Mouse (Mus musculus) embryonic facial prominence, embryonic 14.5 days (tissue): ENCODE results near the gene Fuca2. TPM values are rescaled to one million over a fixed set of nuclear protein-coding genes. Genes with fewer than 3 reads are reported as not detected.
A peak's percentile ranks its signal among the peaks of the same experiment; 100 is the strongest.

Experiments
- ATAC-seq: fragments of 200-750 bp; cut with Nextera tagmentation; 2 replicates; pipeline ENCODE4 v1.8.0; 2017; ENCODE audit warnings: low read depth, moderate number of reproducible peaks, moderate TSS enrichment
- DNase-seq: peaks from one replicate; pipeline ENCODE4 v3.0.0-alpha.2; 2015; ENCODE audit warnings: low spot score
- H3K27ac ChIP-seq: fragments of 300-500 bp; sonication (generic); replicated peaks from 2 replicates; pipeline ENCODE4 v1.5.1; 2014; ENCODE audit warnings: low read depth, mild to moderate bottlenecking, low read length, moderate library complexity
- H3K27me3 ChIP-seq: fragments of 300-500 bp; sonication (generic); replicated peaks from 2 replicates; pipeline ENCODE4 v1.6.1; 2014; ENCODE audit warnings: low read length; ENCODE audit not compliant: control insufficient read depth, insufficient read depth
- H3K36me3 ChIP-seq: fragments of 300-500 bp; sonication (generic); 2 replicates; pipeline ENCODE4 v1.6.1; 2014; ENCODE audit warnings: low read length, mixed read lengths; ENCODE audit not compliant: control insufficient read depth, insufficient read depth
- H3K4me1 ChIP-seq: fragments of 300-500 bp; sonication (generic); 2 replicates; pipeline ENCODE4 v1.6.1; 2014; ENCODE audit warnings: antibody characterized with exemption, low read length; ENCODE audit not compliant: control insufficient read depth, insufficient read depth
- H3K4me2 ChIP-seq: fragments of 300-500 bp; sonication (generic); 2 replicates; pipeline ENCODE4 v1.6.1; 2014; ENCODE audit warnings: low read depth, mild to moderate bottlenecking, low read length, moderate library complexity, mixed read lengths
- H3K4me3 ChIP-seq: fragments of 300-500 bp; sonication (generic); 2 replicates; pipeline ENCODE4 v1.5.1; 2014; ENCODE audit warnings: low read depth, mild to moderate bottlenecking, low read length
- H3K9ac ChIP-seq: fragments of 300-500 bp; sonication (generic); 2 replicates; pipeline ENCODE4 v1.6.1; 2014; ENCODE audit warnings: low read depth, mild to moderate bottlenecking, low read length, moderate library complexity, mixed read lengths
- H3K9me3 ChIP-seq: fragments of 300-500 bp; sonication (generic); 2 replicates; pipeline ENCODE4 v1.6.1; 2016; ENCODE audit warnings: low read length; ENCODE audit not compliant: control insufficient read depth
- WGBS: fragments of 180-500 bp; shearing (Covaris S2); extraction: QIAGEN DNeasy Blood & Tissue Kit; methylation state at CpG from one replicate; pipeline ENCODE4 v1.1.7; 2014; 5-methylcytosine and 5-hydroxymethylcytosine counted together
- polyA plus RNA-seq: library from polyadenylated mRNA; unstranded; fragments of >200 nt; fragmentation: Nextera tagmentation; extraction: Ambion mirVana; gene quantifications from 2 replicates; pipeline ENCODE4 v1.2.1, GENCODE M21; 2014

Fuca2 gene
- polyA plus RNA-seq, 1 experiment from 2014 or later, result 63.4 TPM

DNA sequence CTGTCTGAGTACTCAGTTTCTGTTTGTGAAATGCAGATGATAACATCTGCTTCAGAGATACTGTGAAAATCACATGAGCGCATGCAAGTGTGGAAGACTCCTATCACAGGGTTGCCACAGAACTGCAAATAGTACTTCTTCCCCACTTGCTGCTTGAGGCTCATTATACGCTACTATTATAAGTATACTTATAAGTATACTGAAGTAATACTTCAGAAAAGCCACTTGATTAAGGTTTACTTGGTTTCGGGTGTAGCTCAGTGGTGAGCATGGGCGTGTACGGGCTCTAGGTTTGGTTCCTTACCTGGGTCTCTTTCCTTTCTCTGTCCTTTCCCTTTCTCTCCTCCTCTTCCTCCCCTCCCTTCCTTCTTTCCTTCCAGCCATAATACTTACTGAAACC is 42.4 kb downstream of the Fuca2 start:
- Histone ChIP-seq H3K4me3 (no peak overlapping the region), H3K27me3 (no peaks in the 10 kb centered on the region), H3K4me2 (no peak overlapping the region), H3K9me3 (no peaks in the 10 kb centered on the region), H3K27ac (no peak overlapping the region), H3K9ac (no peak overlapping the region), H3K4me1 (no peaks in the 10 kb centered on the region), H3K36me3 (peaks cover 40% of the 10 kb centered on the region)
- DNase-seq (no peak), ATAC-seq (no peak)
- 95% methylated on average over 5 of the region's 5 CpGs for WGBS

DNA sequence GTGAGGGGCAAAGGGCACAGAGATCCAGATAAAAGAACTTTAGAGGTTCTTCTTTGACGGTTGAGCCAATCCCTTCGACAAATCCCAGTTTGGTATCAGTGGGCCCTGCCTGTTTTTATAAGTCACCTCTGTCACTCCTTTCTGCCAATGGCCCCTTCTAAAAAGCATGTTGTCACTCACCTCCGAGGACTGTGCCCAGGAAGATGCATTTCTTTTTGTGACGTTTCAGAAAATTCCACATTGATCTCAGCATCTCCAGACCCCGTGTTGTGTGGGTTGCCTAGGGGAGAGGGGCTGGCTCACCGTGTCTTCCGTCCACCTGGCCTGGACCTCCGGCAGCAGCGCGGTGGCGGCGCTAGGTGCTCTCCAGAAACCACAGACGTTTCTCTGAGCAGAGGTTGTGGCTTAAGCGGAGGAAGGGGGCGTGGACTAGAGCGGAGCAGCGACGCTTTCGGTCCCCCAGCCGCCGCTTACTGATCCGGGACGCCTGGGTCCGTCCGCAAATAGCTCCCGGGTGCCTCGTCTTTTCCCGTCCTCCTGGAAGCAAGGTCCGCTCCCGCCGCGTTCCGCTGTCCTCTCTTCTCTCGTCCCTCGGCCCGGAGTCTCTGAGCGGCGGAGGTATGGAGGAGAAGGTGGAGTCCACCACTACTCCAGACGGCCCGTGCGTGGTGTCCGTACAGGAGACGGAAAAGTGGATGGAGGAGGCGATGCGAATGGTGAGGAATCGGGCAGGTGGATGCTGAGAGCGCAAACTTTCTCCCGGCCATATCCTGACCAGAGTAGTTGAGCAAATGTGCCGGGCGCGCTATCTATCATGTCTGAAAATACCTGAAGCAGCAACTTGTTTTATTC is 53.5 kb downstream of the Fuca2 start, which contains the start of the genes Adat2 and Pex3:
Gene Adat2, plus strand, starts transcription at position 249 of the 852 bp plus-strand sequence.
Gene Pex3, minus strand, starts transcription at position 497 of the 852 bp plus-strand sequence.
- Histone ChIP-seq H3K4me3 (peak within 1 kb of the TSS; percentile 79), H3K36me3 (peaks cover 7% of the 10 kb centered on the region; the same call in 1 of the 2 replicates), H3K27me3 (no peaks in the 10 kb centered on the region), H3K27ac (peak within 1 kb of the TSS; percentile 81), H3K9ac (peak within 1 kb of the TSS; percentile 87), H3K4me2 (peak within 1 kb of the TSS; percentile 87), H3K9me3 (no peaks in the 10 kb centered on the region), H3K4me1 (peaks cover 7% of the 10 kb centered on the region)
- DNase-seq, result peak; percentile 95
- ATAC-seq, result peak; percentile 98
- WGBS, result under 1% methylated on average over 48 of the region's 51 CpGs

DNA sequence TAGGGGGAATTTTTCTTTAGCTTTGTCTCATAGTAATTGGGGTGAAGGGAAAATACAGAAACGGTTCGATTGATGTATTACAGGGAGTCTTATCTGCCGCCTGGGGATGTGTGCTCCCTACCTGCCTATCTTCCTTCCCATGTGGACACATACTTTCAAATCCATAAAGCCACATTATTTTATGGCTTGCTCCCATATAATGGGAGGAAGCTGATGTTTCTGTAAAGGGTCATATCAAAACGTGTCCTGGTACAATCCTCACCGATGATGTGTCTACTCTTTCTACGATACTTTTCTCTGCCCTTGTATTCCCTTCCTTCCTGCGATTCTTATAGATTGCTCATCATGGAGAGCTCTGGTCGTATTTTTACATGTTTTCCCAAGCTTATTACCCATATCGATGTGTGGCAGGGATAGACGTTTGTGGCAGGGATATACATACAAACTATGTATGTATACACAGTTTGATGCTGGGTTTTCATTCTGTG is 54.2 kb downstream of the Fuca2 start:
- Histone ChIP-seq H3K4me1 (peaks cover 7% of the 10 kb centered on the region), H3K9me3 (no peaks in the 10 kb centered on the region), H3K27me3 (no peaks in the 10 kb centered on the region), H3K36me3 (peaks cover 7% of the 10 kb centered on the region; the same call in 1 of the 2 replicates), H3K4me3 (peak overlapping the region; percentile 79), H3K27ac (peak overlapping the region; percentile 81), H3K9ac (peak overlapping the region; percentile 87), H3K4me2 (peak overlapping the region; percentile 87)
- WGBS, result 22% methylated on average over 10 of the region's 10 CpGs
- ATAC-seq, result 0 out of 2 replicates have a peak, but pooled peaks have one; percentile 5
- no peak for DNase-seq

DNA sequence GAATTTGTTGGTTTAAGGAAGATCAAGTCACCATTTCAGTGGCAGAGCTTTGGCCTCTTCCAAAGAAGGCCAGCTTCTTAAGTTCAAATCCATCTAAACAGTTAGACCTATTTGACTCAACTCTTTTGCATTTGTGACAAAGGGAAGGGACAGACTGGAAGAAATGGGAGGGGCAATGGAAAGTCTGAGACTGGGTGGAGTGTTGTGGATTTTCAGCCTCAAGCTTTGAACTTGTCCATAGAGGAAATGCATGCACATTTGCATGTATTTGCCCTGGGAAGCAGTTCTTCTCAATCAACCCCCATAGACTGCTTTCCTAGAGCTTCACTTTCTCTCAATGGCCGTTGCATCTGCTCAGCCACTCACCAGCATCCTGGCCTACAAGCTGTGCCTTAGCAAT is 55.0 kb downstream of the Fuca2 start:
- Histone ChIP-seq H3K4me2 (no peak overlapping the region), H3K27ac (no peak overlapping the region), H3K36me3 (peaks cover 14% of the 10 kb centered on the region), H3K4me1 (peaks cover 7% of the 10 kb centered on the region), H3K9me3 (no peaks in the 10 kb centered on the region), H3K9ac (no peak overlapping the region), H3K27me3 (no peaks in the 10 kb centered on the region), H3K4me3 (no peak overlapping the region)
- ATAC-seq (no peak), DNase-seq (no peak)
- WGBS, result 96% methylated on average over 1 of the region's 1 CpGs

DNA sequence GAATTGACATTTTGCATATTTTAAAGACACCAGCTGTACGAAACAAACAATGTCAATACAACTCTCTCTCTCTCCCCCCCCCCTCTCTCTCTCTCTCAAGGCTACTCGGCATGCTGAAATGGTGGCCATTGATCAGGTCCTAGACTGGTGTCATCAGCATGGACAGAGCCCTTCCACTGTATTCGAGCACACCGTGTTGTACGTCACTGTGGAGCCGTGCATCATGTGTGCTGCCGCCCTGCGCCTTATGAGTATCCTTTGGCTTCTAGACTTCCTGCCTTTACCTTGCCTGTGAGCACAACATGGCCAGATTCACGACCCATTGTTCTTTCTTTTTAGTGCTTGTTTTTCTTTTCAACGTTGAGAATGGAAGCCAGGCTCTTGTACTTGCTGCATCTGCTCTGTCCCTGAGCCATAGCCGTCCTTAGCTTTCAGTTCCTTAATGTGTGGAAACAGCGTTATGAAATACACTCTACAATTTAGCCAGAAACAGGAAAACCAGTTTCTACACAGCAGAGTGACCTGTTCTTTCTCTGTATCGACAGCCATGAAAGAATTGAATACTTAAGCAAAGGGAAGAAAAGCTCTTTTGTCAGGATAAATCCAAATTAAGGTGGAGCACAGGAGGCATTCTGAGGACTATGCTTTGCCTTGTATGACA is 60.8 kb downstream of the Fuca2 start:
- peaks cover 57% of the 10 kb centered on the region for H3K36me3 ChIP-seq
- no peaks in the 10 kb centered on the region for H3K27me3 ChIP-seq
- H3K9me3 ChIP-seq, result no peaks in the 10 kb centered on the region
- H3K4me2 ChIP-seq, result no peak overlapping the region
- no peak overlapping the region for H3K4me3 ChIP-seq
- H3K4me1 ChIP-seq, result 0 out of 2 replicates have a peak, but pooled peaks cover 2% of the 10 kb centered on the region
- ATAC-seq (no peak), DNase-seq (no peak)
- no peak overlapping the region for H3K9ac ChIP-seq
- 91% methylated on average over 13 of the region's 13 CpGs for WGBS
- H3K27ac ChIP-seq, result no peak overlapping the region

DNA sequence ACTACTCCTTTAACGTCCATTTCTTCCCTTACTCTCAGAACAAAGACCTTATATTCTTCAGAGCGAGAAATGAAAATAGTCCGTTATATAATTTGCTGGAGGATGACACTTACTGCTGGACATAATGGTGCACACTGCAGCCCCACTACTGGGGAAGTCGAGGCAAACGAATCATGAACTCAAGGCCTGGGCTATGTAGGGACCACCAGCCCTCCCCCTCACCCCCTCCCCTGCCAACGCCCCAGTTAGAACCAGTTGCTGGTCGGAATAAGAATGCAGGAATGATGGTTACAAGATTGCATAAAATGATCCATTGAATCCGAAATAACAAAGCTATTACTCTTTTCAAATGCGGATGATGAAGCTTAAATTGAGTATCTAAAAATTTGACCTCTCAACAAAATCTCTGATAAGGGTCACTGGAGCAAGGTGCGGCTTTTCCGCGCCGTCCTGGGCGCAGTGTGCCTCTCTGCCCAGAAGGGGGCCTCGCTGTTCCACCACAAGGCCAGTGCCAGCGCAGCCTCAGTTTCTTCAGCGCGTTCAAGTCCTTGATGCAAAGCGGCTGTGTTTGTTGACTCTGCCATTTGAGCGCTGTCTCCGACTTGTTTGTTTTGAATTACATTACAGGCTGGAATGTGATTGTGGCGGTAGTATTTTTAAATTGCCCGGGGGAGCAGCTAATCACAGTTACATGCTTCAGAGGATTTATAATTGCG is 65.2 kb downstream of the Fuca2 start:
- WGBS, result 24% methylated on average over 24 of the region's 24 CpGs
- 0 out of 2 replicates have a peak, but pooled peaks cover 3% of the 10 kb centered on the region for H3K4me1 ChIP-seq
- no peaks in the 10 kb centered on the region for H3K9me3 ChIP-seq
- no peak overlapping the region for H3K27ac ChIP-seq
- no peak overlapping the region for H3K9ac ChIP-seq
- peak; percentile 94 for DNase-seq
- ATAC-seq, result peak; percentile 81; the same call in 1 of the 2 replicates
- H3K36me3 ChIP-seq, result peaks cover 42% of the 10 kb centered on the region; the same call in 1 of the 2 replicates
- H3K27me3 ChIP-seq, result 0 out of 2 replicates have a peak, but pooled peaks cover 2% of the 10 kb centered on the region
- peak overlapping the region; percentile 59 for H3K4me2 ChIP-seq
- peak overlapping the region; percentile 27 for H3K4me3 ChIP-seq

DNA sequence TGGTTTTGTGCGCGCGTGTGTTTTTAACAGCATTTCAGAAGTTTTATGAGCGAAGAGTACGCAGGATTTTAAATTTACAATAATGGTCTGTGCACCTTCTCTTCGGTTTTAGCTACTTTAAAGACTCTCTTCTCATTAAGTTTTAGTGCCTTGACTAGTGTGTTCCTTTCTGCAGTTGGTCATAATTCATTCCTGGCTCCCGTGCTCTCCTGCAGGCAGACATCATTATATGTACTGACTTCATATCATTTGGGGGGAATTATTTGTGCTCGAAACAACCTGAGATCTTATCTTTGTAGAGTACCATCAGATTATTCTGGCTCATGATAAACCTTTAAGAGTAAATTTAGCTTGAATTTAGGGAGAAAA is 65.7 kb downstream of the Fuca2 start:
- DNase-seq (no peak), ATAC-seq (no peak)
- no peak overlapping the region for H3K27ac ChIP-seq
- 0 out of 2 replicates have a peak, but pooled peaks cover 2% of the 10 kb centered on the region for H3K27me3 ChIP-seq
- H3K9ac ChIP-seq, result no peak overlapping the region
- peaks cover 7% of the 10 kb centered on the region for H3K4me1 ChIP-seq
- H3K9me3 ChIP-seq, result no peaks in the 10 kb centered on the region
- peak overlapping the region; percentile 27 for H3K4me3 ChIP-seq
- H3K36me3 ChIP-seq, result peaks cover 41% of the 10 kb centered on the region; the same call in 1 of the 2 replicates
- peak overlapping the region; percentile 59 for H3K4me2 ChIP-seq
- WGBS, result 23% methylated on average over 8 of the region's 8 CpGs

DNA sequence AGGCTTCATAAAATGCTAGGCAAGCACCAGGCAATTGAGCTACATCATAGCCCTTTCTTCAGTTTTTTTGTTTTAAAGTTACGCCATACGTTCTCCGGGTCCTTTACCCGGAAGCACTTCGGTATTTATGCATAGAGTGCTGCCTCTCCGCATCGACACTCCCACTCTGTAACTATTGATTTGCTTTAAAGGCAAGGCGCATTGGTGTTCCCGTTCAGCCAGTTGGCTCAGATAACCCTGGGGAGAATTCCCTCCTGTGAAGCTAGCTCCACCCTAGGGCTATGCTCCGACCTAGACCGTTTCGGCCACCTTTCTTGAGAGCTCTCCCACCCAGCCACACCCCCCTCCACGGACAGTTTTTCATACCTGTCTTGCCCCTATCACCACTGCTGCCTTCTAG is 67.1 kb downstream of the Fuca2 start:
- no peak overlapping the region for H3K4me2 ChIP-seq
- H3K36me3 ChIP-seq, result peaks cover 28% of the 10 kb centered on the region; the same call in 1 of the 2 replicates
- H3K27me3 ChIP-seq, result 0 out of 2 replicates have a peak, but pooled peaks cover 2% of the 10 kb centered on the region
- H3K9ac ChIP-seq, result no peak overlapping the region
- WGBS, result 51% methylated on average over 13 of the region's 13 CpGs
- DNase-seq, result no peak
- peaks cover 16% of the 10 kb centered on the region for H3K4me1 ChIP-seq
- ATAC-seq, result no peak
- H3K9me3 ChIP-seq, result no peaks in the 10 kb centered on the region
- H3K27ac ChIP-seq, result no peak overlapping the region
- no peak overlapping the region for H3K4me3 ChIP-seq
